8 mouse cellular contexts compared by ENCODE assay signal in genomic region chr7:24529580-24529979, GRCm38 (mm10). TPM values are rescaled to one million over a fixed set of nuclear protein-coding genes. Genes with fewer than 3 reads are reported as not detected.
DNase-seq lines count a peak whose midpoint lies in the region; ATAC-seq and TF ChIP-seq lines count a peak whose summit lies in the region.

No protein-coding gene starts in this region.

- 57% methylated on average over 11 of the region's 11 CpGs for WGBS in heart, embryonic 11.5 days (ENCODE audit: insufficient replicate concordance)
- 55% methylated on average over 11 of the region's 11 CpGs for WGBS in forebrain, embryonic 13.5 days
- 34% methylated on average over 11 of the region's 11 CpGs for WGBS in liver, embryonic 14.5 days (ENCODE audit: insufficient replicate concordance)

- H3K4me1 ChIP-seq in heart, embryonic 11.5 days (ENCODE audit: control insufficient read depth, insufficient read depth, low read length) = peaks cover 24% of the 10 kb centered on the region
- peaks cover 52% of the 10 kb centered on the region for H3K4me1 ChIP-seq in E14TG2a.4 (replicated peaks; ENCODE audit: low read depth, low read length)
- H3K4me1 ChIP-seq in forebrain, embryonic 13.5 days = peaks cover 42% of the 10 kb centered on the region
- peaks cover 6 to 17% of the 10 kb centered on the region in 2 experiments for H3K4me1 ChIP-seq in liver, embryonic 14.5 days (replicated peaks; ENCODE audit: control insufficient read depth in 2 of 2, insufficient read depth in 2 of 2, low read length in 1 of 2)

- H3K9me3 ChIP-seq in heart, embryonic 11.5 days (replicated peaks; ENCODE audit: control insufficient read depth, low read length) = no peaks in the 10 kb centered on the region
- no peaks in the 10 kb centered on the region for H3K9me3 ChIP-seq in E14TG2a.4 (ENCODE audit: low read length)
- no peaks in the 10 kb centered on the region for H3K9me3 ChIP-seq in forebrain, embryonic 13.5 days (replicated peaks)
- no peaks in the 10 kb centered on the region for H3K9me3 ChIP-seq in liver, embryonic 14.5 days (ENCODE audit: control insufficient read depth, low read length)

- DNase-seq in heart, adult 18-20 months = no peak
- DNase-seq in liver, embryonic 14.5 days (ENCODE audit: low read depth in 3 of 3, low spot score in 3 of 3) = no peak
- DNase-seq in gastrocnemius, postnatal 14 days = no peak
- DNase-seq in yolk sac, embryonic 10.5 days (ENCODE audit: low spot score) = no peak
- no peak for DNase-seq in urinary bladder, postnatal 25 days (ENCODE audit: low spot score)

- peak overlapping the region; percentile 99 for H3K4me2 ChIP-seq in heart, embryonic 11.5 days
- H3K4me2 ChIP-seq in forebrain, embryonic 13.5 days = peak overlapping the region; percentile 94
- H3K4me2 ChIP-seq in liver, embryonic 14.5 days (ENCODE audit: low read depth) = peak overlapping the region; percentile 98

- TF ChIP-seq EP300 in liver, embryonic 14.5 days (IDR thresholded peaks at IDR 0.05; ENCODE audit: low read depth) = no peak

- peaks cover 15% of the 10 kb centered on the region for H3K27me3 ChIP-seq in heart, embryonic 11.5 days (ENCODE audit: control insufficient read depth, insufficient read depth, low read length)
- peaks cover 12% of the 10 kb centered on the region for H3K27me3 ChIP-seq in E14TG2a.4 (ENCODE audit: insufficient read depth, low read length)
- H3K27me3 ChIP-seq in forebrain, embryonic 13.5 days = peaks cover 15% of the 10 kb centered on the region
- no peaks in the 10 kb centered on the region for H3K27me3 ChIP-seq in liver, embryonic 14.5 days (ENCODE audit: control insufficient read depth, insufficient read depth, low read length)

- no peak for TF ChIP-seq CTCF in E14TG2a.4 (conservative IDR thresholded peaks at IDR 0.05; ENCODE audit: low read length)
- TF ChIP-seq CTCF in liver, embryonic 14.5 days (IDR thresholded peaks at IDR 0.05; ENCODE audit: low read depth) = no peak

- intact Hi-C loops in gastrocnemius, postnatal 14 days (cut with DNase I; ENCODE audit: low total_unique reads) = no loop called here

- no peak for ATAC-seq in heart, embryonic 11.5 days (replicated peaks; ENCODE audit: insufficient number of reproducible peaks, low FRiP score, low TSS enrichment)
- ATAC-seq in forebrain, embryonic 13.5 days = no peak
- ATAC-seq in liver, embryonic 14.5 days (ENCODE audit: insufficient read depth) = no peak

- peak overlapping the region; percentile 71 for H3K4me3 ChIP-seq in heart, embryonic 11.5 days (ENCODE audit: low read depth, low read length)
- peak overlapping the region; percentile 85 for H3K4me3 ChIP-seq in E14TG2a.4 (replicated peaks; ENCODE audit: low read length)
- peak overlapping the region; percentile 74 for H3K4me3 ChIP-seq in forebrain, embryonic 13.5 days
- peak overlapping the region; percentile 61 to 97 for H3K4me3 ChIP-seq in liver, embryonic 14.5 days (ENCODE audit: insufficient read depth in 1 of 2, low read depth in 2 of 2, low read length in 2 of 2)

- H3K36me3 ChIP-seq in heart, embryonic 11.5 days (ENCODE audit: control insufficient read depth, insufficient read depth, low read length) = peaks cover 9% of the 10 kb centered on the region
- peaks cover 5% of the 10 kb centered on the region for H3K36me3 ChIP-seq in E14TG2a.4 (ENCODE audit: insufficient read depth, low read length)
- H3K36me3 ChIP-seq in forebrain, embryonic 13.5 days (ENCODE audit: poor library complexity, severe bottlenecking) = peaks cover 15% of the 10 kb centered on the region
- no peaks in the 10 kb centered on the region for H3K36me3 ChIP-seq in liver, embryonic 14.5 days (replicated peaks; ENCODE audit: control insufficient read depth, insufficient read depth, low read depth)

- H3K27ac ChIP-seq in heart, embryonic 11.5 days (ENCODE audit: low read depth, low read length) = peak overlapping the region; percentile 92; the same call in 1 of the 2 replicates
- peak overlapping the region; percentile 89; the same call in 1 of the 2 replicates for H3K27ac ChIP-seq in forebrain, embryonic 13.5 days
- H3K27ac ChIP-seq in liver, embryonic 14.5 days = no peak overlapping the region; the same call in 1 of the 2 replicates

- peak overlapping the region; percentile 90 for H3K9ac ChIP-seq in heart, embryonic 11.5 days (ENCODE audit: low read depth, low read length)
- H3K9ac ChIP-seq in forebrain, embryonic 13.5 days = peak overlapping the region; percentile 96
- peak overlapping the region; percentile 70 for H3K9ac ChIP-seq in liver, embryonic 14.5 days (replicated peaks)

RNA-seq across cellular contexts. Expression of gene Irgq, which starts 0.9 kb away (rescaled TPM):
- 4.1 and 6.1 TPM in 2 replicates for polyA plus RNA-seq in heart, embryonic 11.5 days (2014; fragmentation: Nextera tagmentation; extraction: Ambion mirVana)
- total RNA-seq in heart, adult 18-20 months (2021) = 10 to 100 TPM; 15.3 to 18.3 TPM
- polyA plus RNA-seq in forebrain, embryonic 13.5 days (2015; fragmentation: Nextera tagmentation; extraction: Ambion mirVana) = 15.1 and 17.4 TPM in 2 replicates
- polyA plus RNA-seq in liver, embryonic 14.5 days (2012; rRNA removed) = 1.7 and 1.8 TPM in 2 replicates
- 1.0 and 1.6 TPM in 2 replicates for polyA plus RNA-seq in liver, embryonic 14.5 days (2014; fragmentation: Nextera tagmentation; extraction: Ambion mirVana)
- 10 to 100 TPM; 10.5 to 12.8 TPM for total RNA-seq in gastrocnemius, postnatal 14 days (2021)

RNA-seq across cellular contexts. Expression of gene Pinlyp, which starts 16.3 kb away (rescaled TPM):
- polyA plus RNA-seq in heart, embryonic 11.5 days (2014; fragmentation: Nextera tagmentation; extraction: Ambion mirVana) = not detected in 2 replicates
- total RNA-seq in heart, adult 18-20 months (2021) = not detected
- not detected in 2 replicates for polyA plus RNA-seq in forebrain, embryonic 13.5 days (2015; fragmentation: Nextera tagmentation; extraction: Ambion mirVana)
- polyA plus RNA-seq in liver, embryonic 14.5 days (2012; rRNA removed) = not detected in 2 replicates
- polyA plus RNA-seq in liver, embryonic 14.5 days (2014; fragmentation: Nextera tagmentation; extraction: Ambion mirVana) = not detected in 2 replicates
- total RNA-seq in gastrocnemius, postnatal 14 days (2021) = not detected

RNA-seq across cellular contexts. Expression of gene Xrcc1, which starts 16.5 kb away (rescaled TPM):
- 69.8 and 76.6 TPM in 2 replicates for polyA plus RNA-seq in heart, embryonic 11.5 days (2014; fragmentation: Nextera tagmentation; extraction: Ambion mirVana)
- total RNA-seq in heart, adult 18-20 months (2021) = 10 to 100 TPM; 21.7 to 23.9 TPM
- 89.6 and 99.1 TPM in 2 replicates for polyA plus RNA-seq in forebrain, embryonic 13.5 days (2015; fragmentation: Nextera tagmentation; extraction: Ambion mirVana)
- polyA plus RNA-seq in liver, embryonic 14.5 days (2012; rRNA removed) = 27.8 and 28.8 TPM in 2 replicates
- 27.3 and 40.9 TPM in 2 replicates for polyA plus RNA-seq in liver, embryonic 14.5 days (2014; fragmentation: Nextera tagmentation; extraction: Ambion mirVana)
- 10 to 100 TPM; 16.5 to 18.5 TPM for total RNA-seq in gastrocnemius, postnatal 14 days (2021)

RNA-seq across cellular contexts. Expression of gene AC161166.1, which starts 17.3 kb away (rescaled TPM):
- polyA plus RNA-seq in heart, embryonic 11.5 days (2014; fragmentation: Nextera tagmentation; extraction: Ambion mirVana) = 0.25 and 0.57 TPM in 2 replicates
- total RNA-seq in heart, adult 18-20 months (2021) = not detected
- 0.97 and 1.1 TPM in 2 replicates for polyA plus RNA-seq in forebrain, embryonic 13.5 days (2015; fragmentation: Nextera tagmentation; extraction: Ambion mirVana)
- not detected in 2 replicates for polyA plus RNA-seq in liver, embryonic 14.5 days (2012; rRNA removed)
- not detected in 2 replicates for polyA plus RNA-seq in liver, embryonic 14.5 days (2014; fragmentation: Nextera tagmentation; extraction: Ambion mirVana)
- total RNA-seq in gastrocnemius, postnatal 14 days (2021) = not detected

RNA-seq across cellular contexts. Expression of gene Zfp428, which starts 22.8 kb away (rescaled TPM):
- polyA plus RNA-seq in heart, embryonic 11.5 days (2014; fragmentation: Nextera tagmentation; extraction: Ambion mirVana) = 22.6 and 26.0 TPM in 2 replicates
- 10 to 100 TPM; 13.3 to 20.8 TPM for total RNA-seq in heart, adult 18-20 months (2021)
- polyA plus RNA-seq in forebrain, embryonic 13.5 days (2015; fragmentation: Nextera tagmentation; extraction: Ambion mirVana) = 214 and 220 TPM in 2 replicates
- 3.8 and 4.0 TPM in 2 replicates for polyA plus RNA-seq in liver, embryonic 14.5 days (2012; rRNA removed)
- 2.3 TPM in 2 replicates for polyA plus RNA-seq in liver, embryonic 14.5 days (2014; fragmentation: Nextera tagmentation; extraction: Ambion mirVana)
- 1 to 10 TPM; 6.4 to 8.3 TPM for total RNA-seq in gastrocnemius, postnatal 14 days (2021)
